Mouse (Mus musculus) limb, embryonic 13.5 days (tissue): ENCODE measurements at regions not wholly inside any gene's neighbourhood (a gene's known extent, or its start where the extent isn't known, plus 50 kb on each side); places are given as distances from the start of the nearest gene placed in this dataset.

ENCODE experiments used
- ATAC-seq: fragments of 200-750 bp; cut with Nextera tagmentation; 2 replicates; pipeline ENCODE4 v1.8.0; 2017; ENCODE audit warnings: low read depth, moderate number of reproducible peaks, moderate TSS enrichment; ENCODE audit not compliant: low FRiP score
- H3K27ac ChIP-seq: fragments of 300-500 bp; sonication (generic); 2 replicates; pipeline ENCODE4 v1.5.1; 2015; ENCODE audit warnings: inconsistent platforms, mild to moderate bottlenecking, moderate library complexity
- H3K27me3 ChIP-seq: fragments of 300-500 bp; sonication (generic); 2 replicates; pipeline ENCODE4 v1.6.1; 2015; ENCODE audit warnings: mild to moderate bottlenecking, inconsistent platforms
- H3K36me3 ChIP-seq: fragments of 300-500 bp; sonication (generic); 2 replicates; pipeline ENCODE4 v1.6.1; 2015; ENCODE audit warnings: inconsistent platforms, mild to moderate bottlenecking, moderate library complexity
- H3K4me1 ChIP-seq: fragments of 300-500 bp; sonication (generic); 2 replicates; pipeline ENCODE4 v1.6.1; 2015; ENCODE audit warnings: inconsistent platforms
- H3K4me2 ChIP-seq: fragments of 300-500 bp; sonication (generic); replicated peaks from 2 replicates; pipeline ENCODE4 v1.6.1; 2015; ENCODE audit warnings: inconsistent platforms, mild to moderate bottlenecking, moderate library complexity
- H3K4me3 ChIP-seq: fragments of 300-500 bp; sonication (generic); 2 replicates; pipeline ENCODE4 v1.5.1; 2015; ENCODE audit warnings: moderate library complexity, mild to moderate bottlenecking, inconsistent platforms
- H3K9ac ChIP-seq: fragments of 300-500 bp; sonication (generic); 2 replicates; pipeline ENCODE4 v1.6.1; 2015; ENCODE audit warnings: mild to moderate bottlenecking, inconsistent platforms
- H3K9me3 ChIP-seq: fragments of 300-500 bp; sonication (generic); 2 replicates; pipeline ENCODE4 v1.6.1; 2016; ENCODE audit warnings: inconsistent platforms
- WGBS: fragments of 180-500 bp; shearing (Covaris S2); methylation state at CpG from one replicate; pipeline ENCODE4 v1.1.7; 2015; 5-methylcytosine and 5-hydroxymethylcytosine counted together

DNA sequence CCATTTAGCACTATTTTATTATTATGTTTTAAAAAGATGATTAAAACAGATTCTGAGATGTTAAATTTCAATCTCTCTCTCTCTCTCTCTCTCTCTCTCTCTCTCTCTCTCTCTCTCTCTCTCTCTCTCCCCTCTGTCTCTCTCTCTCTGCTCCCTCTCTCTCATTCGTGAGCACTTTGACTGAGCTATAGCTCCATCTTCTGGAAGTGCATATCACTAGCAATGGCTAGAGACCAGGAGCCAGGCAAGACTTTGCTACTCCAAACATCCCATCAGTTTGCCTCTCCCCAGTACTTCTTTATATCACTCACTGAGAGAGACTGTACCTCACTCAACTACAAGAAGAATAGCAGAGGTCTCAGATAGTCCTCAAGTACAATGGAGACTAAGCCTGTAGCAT is 865.0 kb upstream of the Tenm3 start:
- 0 out of 2 replicates have a peak, but pooled peaks cover 6% of the 10 kb centered on the region for H3K4me1 ChIP-seq
- no peaks in the 10 kb centered on the region for H3K9me3 ChIP-seq
- H3K27ac ChIP-seq = no peak overlapping the region
- no peak overlapping the region for H3K4me2 ChIP-seq
- no peak overlapping the region for H3K4me3 ChIP-seq
- 17% methylated on average over 1 of the region's 1 CpGs for WGBS
- H3K36me3 ChIP-seq = no peaks in the 10 kb centered on the region
- no peak for ATAC-seq
- no peaks in the 10 kb centered on the region for H3K27me3 ChIP-seq
- no peak overlapping the region for H3K9ac ChIP-seq

DNA sequence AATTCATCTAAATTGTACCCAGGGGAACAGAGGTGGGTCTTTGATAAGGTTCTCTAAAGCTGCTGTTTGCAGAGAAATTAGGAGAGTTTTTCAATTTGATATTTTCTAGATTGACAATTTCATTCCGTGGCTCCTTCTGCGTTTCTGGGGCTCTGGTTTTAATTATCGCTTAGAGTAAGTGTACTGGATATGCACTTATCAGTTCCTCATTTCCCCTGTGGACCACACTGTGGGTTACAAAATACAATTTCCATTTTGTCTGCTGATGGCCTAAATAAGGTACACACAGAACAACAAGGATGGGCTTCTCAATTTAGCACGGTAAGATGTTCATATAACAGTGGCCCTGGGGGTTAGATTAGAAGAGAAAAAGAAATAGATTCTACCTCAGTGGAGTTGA is 855.3 kb upstream of the Tenm3 start:
- WGBS = 53% methylated on average over 4 of the region's 4 CpGs
- Histone ChIP-seq H3K27ac (no peak overlapping the region), H3K4me3 (no peak overlapping the region)

DNA sequence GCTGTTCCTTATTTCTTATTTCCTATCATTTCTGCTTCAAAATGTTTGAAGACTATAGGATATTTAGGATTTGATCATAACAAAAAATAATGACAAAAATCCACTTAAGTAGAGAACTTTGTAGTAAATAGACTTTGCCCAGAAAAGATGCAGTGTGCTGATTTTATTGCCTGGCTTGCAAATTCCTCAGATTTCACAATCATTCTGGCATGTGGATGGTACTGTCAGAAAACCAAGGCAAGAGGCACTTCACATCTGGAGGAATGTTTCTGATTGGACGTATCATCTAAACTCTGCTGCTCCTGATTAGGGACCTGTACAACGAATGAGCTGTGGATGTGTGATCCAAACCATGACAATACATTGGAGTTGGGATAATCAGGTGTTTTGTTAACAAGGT is 853.0 kb upstream of the Tenm3 start:
- no peaks in the 10 kb centered on the region for H3K27me3 ChIP-seq
- ATAC-seq = no peak
- no peak overlapping the region for H3K27ac ChIP-seq
- H3K4me3 ChIP-seq = no peak overlapping the region
- H3K4me1 ChIP-seq = peaks cover 7% of the 10 kb centered on the region
- H3K4me2 ChIP-seq = no peak overlapping the region
- WGBS = 22% methylated on average over 2 of the region's 2 CpGs
- H3K36me3 ChIP-seq = no peaks in the 10 kb centered on the region
- no peaks in the 10 kb centered on the region for H3K9me3 ChIP-seq
- no peak overlapping the region for H3K9ac ChIP-seq

More for the DNA sequence above, 855.3 kb upstream of the Tenm3 start:
- Histone ChIP-seq H3K9ac (no peak overlapping the region), H3K27me3 (no peaks in the 10 kb centered on the region), H3K4me1 (peaks cover 11% of the 10 kb centered on the region), H3K4me2 (no peak overlapping the region), H3K9me3 (no peaks in the 10 kb centered on the region), H3K36me3 (no peaks in the 10 kb centered on the region)
- no peak for ATAC-seq
